Mouse (Mus musculus) adrenal gland, postnatal 10 days (tissue): ENCODE measurements around the gene 2010005H15Rik. TPM values are rescaled to one million over a fixed set of nuclear protein-coding genes. Genes with fewer than 3 reads are reported as not detected.
A peak's percentile ranks its signal among the peaks of the same experiment; 100 is the strongest.
"Not testable (repeated sequence)": the region's sequence is repeated elsewhere in the genome, so short reads cannot be mapped to it uniquely, and the experiment has no call there.

Experiments used
- DNase-seq: peaks from one replicate; pipeline ENCODE4 v3.0.0; 2021; ENCODE audit warnings: mixed read lengths
- long read RNA-seq, 2 experiments: library from polyadenylated mRNA; stranded (forward); transcript quantifications; one replicate each; pipeline ENCODE4 v2.0.0; 2021
- total RNA-seq, 2 experiments: library from RNA; stranded (reverse); gene quantifications; 2 replicates each; pipeline ENCODE4 v1.2.3; 2021

Gene 2010005H15Rik
- total RNA-seq = 1 to 10 TPM; 2.3 to 2.6 TPM
- long read RNA-seq, experiment 1 = 0 reads
- long read RNA-seq, experiment 2 = 0 reads

DNA sequence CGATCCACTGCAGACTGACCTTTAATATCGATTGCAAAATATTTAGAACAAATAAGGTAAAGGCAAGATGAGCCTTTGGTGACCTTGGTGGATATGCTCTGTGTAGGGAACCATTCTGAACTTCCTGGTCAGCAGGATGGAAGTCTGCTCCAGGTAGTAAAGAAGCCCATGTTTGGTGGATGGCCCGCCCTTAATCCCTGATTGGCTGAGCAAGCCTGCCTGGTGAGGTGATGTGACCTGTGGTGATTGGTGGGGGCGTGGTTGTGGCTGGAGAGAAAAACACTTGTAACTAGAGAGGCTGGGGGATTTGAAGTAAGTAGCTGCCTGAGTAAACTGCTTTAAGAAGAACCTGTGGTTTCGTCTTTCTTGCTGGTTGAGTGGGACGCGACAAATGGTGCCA is at the start of gene 2010005H15Rik:
Gene 2010005H15Rik (plus strand): TSS at position 301 of the 400 bp plus-strand sequence.
- DNase-seq = not testable (repeated sequence)

DNA sequence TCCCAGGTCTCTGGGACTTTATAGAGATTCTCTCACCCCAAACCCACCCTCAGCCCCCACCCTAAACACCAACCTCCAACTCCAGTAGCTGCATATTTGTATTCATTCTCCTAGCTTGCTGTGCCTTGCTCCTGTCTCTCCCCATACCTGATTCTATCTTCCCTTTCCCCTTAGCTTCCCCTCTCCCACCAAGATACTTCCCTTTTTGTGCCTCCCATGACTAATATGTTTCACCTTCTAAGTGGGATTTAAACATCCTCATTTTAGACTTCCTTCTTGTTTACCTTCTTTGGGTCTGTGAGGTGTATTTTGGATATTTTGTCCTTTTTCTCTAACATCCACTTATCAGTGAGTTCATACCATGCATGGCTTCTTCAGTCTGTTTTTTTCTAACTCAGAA is 45.2 kb upstream of the 2010005H15Rik start:
- DNase-seq = no peak

GRCm38 (mm10) chr16:36179910-36180309 is 41.4 kb upstream of the 2010005H15Rik start:
- no peak for DNase-seq

- DNase-seq = not testable (repeated sequence)
Observed at GRCm38 (mm10) chr16:36183912-36184311, 37.4 kb upstream of the 2010005H15Rik start, which contains the start of gene Gm5483. Gene Gm5483, plus strand, starts transcription at chr16:36184212.

DNA sequence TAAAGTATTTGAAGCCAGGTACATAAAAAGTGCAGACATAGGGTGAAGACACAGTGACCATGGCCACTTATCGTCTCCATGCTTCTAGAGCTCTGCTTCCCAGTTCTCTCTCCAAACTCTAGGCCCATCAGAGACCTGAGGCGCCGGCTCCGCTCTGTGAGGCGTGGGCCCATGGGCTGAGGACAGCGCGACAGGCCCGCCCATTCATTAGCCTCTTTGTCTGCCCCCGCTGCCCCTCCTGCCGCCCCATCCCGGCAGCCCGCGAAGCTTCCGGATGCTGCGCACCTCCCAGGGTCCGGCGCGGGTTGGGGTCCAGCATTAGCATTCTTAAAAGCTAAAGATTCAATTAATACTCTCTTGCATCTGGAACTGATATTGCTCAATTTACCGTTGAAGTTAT is 22.0 kb upstream of the 2010005H15Rik start:
- DNase-seq = no peak

- DNase-seq = peak; percentile 2
Observed at GRCm38 (mm10) chr16:36203846-36204245, 17.4 kb upstream of the 2010005H15Rik start.

DNA sequence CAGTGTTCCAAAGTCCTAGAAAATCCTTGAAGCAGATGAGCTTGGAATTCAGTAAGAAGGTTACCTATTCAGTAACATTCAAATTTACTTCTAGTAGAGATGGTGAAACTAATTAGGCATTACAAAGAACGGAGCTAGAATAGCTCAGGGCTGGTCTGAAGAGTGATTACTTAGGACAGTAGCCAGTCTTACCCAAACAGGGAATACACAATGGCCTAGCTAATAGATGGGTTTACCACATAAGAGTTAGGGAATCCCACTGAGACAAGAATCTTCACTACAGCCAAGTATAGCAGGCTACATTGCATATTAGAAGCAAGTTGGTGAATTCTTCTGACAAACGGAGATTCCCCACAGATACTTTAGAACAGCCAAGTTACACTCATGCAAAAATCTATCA is 15.6 kb upstream of the 2010005H15Rik start:
- not testable (repeated sequence) for DNase-seq

- DNase-seq = no peak
Observed at GRCm38 (mm10) chr16:36209967-36210453, 11.3 kb upstream of the 2010005H15Rik start, which contains the start of gene Gm5416. Gene Gm5416, plus strand, starts transcription at chr16:36210403.

GRCm38 (mm10) chr16:36260585-36260984 is 39.3 kb downstream of the 2010005H15Rik start:
- not testable (repeated sequence) for DNase-seq

DNA sequence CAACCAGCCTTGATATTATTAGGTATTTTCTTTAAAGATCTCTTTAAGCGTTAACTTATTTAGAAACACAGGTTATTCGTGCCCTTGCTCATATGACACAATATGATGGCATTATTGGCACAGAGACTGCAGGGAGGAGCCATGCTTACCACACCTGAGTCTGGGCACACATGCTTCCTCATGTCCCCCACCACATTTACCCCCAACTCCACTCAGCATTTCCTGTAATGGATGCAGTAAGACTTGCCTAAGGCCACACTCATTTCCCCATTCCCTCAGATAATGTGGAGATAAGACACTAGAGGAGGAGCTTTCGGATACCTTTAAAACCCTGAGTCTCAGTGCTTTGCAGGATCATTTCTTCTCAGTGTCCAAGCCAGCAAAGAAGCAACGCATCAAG is 55.5 kb downstream of the 2010005H15Rik start, which contains the start of gene Stfa1:
Gene Stfa1 (plus strand): TSS at position 156 of the 400 bp plus-strand sequence.
- DNase-seq = not testable (repeated sequence)

DNA sequence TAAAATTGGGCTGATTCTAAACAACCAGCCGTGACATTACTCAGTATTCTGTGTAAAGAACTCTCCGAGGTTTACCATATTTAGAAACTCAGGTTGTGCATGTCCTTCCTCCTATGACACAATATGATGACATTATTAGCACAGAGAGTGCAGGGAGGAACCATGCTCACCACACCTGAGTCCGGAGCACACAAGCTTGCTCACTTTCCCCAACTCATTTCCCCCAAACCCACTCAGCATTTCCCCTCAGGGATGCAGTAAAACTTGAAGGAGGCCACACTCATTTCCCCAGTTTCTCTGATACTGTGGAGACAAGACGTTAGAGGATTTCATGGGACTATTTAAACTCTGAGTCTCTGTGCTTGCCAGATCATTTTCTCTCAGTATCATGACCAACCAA is 67.9 kb downstream of the 2010005H15Rik start:
- DNase-seq = no peak

Other genes starting within 250 kb of the 2010005H15Rik start
- 10 to 100 TPM; 50.6 to 55.9 TPM for gene Kpna1, start 242.7 kb upstream of the 2010005H15Rik start, total RNA-seq
- gene Wdr5b, start 180.3 kb upstream of the 2010005H15Rik start, total RNA-seq = 1 to 10 TPM; 4.3 to 5.3 TPM
- 100 to 1,000 TPM; 181 to 193 TPM for gene Fam162a, start 149.9 kb upstream of the 2010005H15Rik start, total RNA-seq
- gene Ccdc58, start 149.8 kb upstream of the 2010005H15Rik start, total RNA-seq = 10 to 100 TPM; 57.9 to 74.7 TPM
- gene Csta1, start 90.2 kb upstream of the 2010005H15Rik start, total RNA-seq = not detected
- gene Stfa2l1, start 64.7 kb upstream of the 2010005H15Rik start, total RNA-seq = 1 to 10 TPM; 7.6 to 9.0 TPM
- gene Gm5483, start 37.3 kb upstream of the 2010005H15Rik start, total RNA-seq = 10 to 100 TPM in 1 of 2 experiments, 1 to 10 TPM in 1; 10.0 to 12.4 TPM
- not detected for gene Gm5416, start 11.1 kb upstream of the 2010005H15Rik start, total RNA-seq
- gene Stfa1, start 55.5 kb downstream of the 2010005H15Rik start, total RNA-seq = 10 to 100 TPM; 15.1 to 20.1 TPM
- gene BC117090, start 112.9 kb downstream of the 2010005H15Rik start, total RNA-seq = not detected
- gene BC100530, start 146.3 kb downstream of the 2010005H15Rik start, total RNA-seq = 10 to 100 TPM; 18.2 to 24.0 TPM
- gene Stfa2, start 187.0 kb downstream of the 2010005H15Rik start, total RNA-seq = 10 to 100 TPM in 1 of 2 experiments, 1 to 10 TPM in 1; 7.3 to 11.8 TPM
- 10 to 100 TPM in 1 of 2 experiments, 1 to 10 TPM in 1; 9.2 to 10.6 TPM for gene Stfa3, start 233.9 kb downstream of the 2010005H15Rik start, total RNA-seq